Mouse (Mus musculus) CH12.LX (cell line): ENCODE results near the gene Plcb1. TPM values are rescaled to one million over a fixed set of nuclear protein-coding genes. Genes with fewer than 3 reads are reported as not detected.

Experiments
- DNase-seq: peaks from one replicate; pipeline ENCODE4 v3.0.0-alpha.2; 2013; ENCODE audit errors: extremely low read depth
- H3K27ac ChIP-seq: 2 replicates; pipeline ENCODE4 v1.5.1; 2012; ENCODE audit warnings: low read depth, mild to moderate bottlenecking, control low read depth, moderate library complexity; ENCODE audit not compliant: insufficient read depth
- H3K27me3 ChIP-seq: replicated peaks from 2 replicates; pipeline ENCODE3; 2012; ENCODE audit warnings: inconsistent platforms
- H3K36me3 ChIP-seq, 2 experiments: replicated peaks in 1 of 2; 2 replicates each; pipeline versions ENCODE3 to v1.6.1; 2012; ENCODE audit warnings: inconsistent platforms in 1 of 2, low read length in 1 of 2, mild to moderate bottlenecking in 1 of 2, mixed read lengths in 1 of 2, moderate library complexity in 1 of 2; ENCODE audit not compliant: control insufficient read depth in 1 of 2, insufficient read depth in 1 of 2
- H3K4me1 ChIP-seq, 2 experiments: 2 replicates each; pipeline ENCODE4 v1.6.1; 2012; ENCODE audit warnings: inconsistent platforms in 1 of 2, moderate library complexity in 1 of 2; ENCODE audit not compliant: insufficient read depth in 2 of 2, control insufficient read depth in 1 of 2
- H3K4me2 ChIP-seq: 2 replicates; pipeline ENCODE4 v1.6.1; 2012; ENCODE audit warnings: low read depth, mild to moderate bottlenecking, control low read depth; ENCODE audit not compliant: poor library complexity, insufficient read depth, severe bottlenecking
- H3K4me3 ChIP-seq, 3 experiments: fragments of 150-350 bp in 1 of 3; sonication (generic) in 1 of 3; replicated peaks in 1 of 3; 2 replicates each; pipeline versions ENCODE3 to v1.5.1; 2011 to 2012; ENCODE audit warnings: low read depth in 2 of 3, low read length in 2 of 3, mild to moderate bottlenecking in 2 of 3, moderate library complexity in 2 of 3, control low read depth in 1 of 3, improper control_type of control experiment in 1 of 3, inconsistent platforms in 1 of 3, mixed read lengths in 1 of 3; ENCODE audit not compliant: poor library complexity in 1 of 3
- H3K79me2 ChIP-seq: replicated peaks from 2 replicates; pipeline ENCODE4 v1.6.1; 2012; ENCODE audit warnings: mild to moderate bottlenecking, moderate library complexity; ENCODE audit not compliant: control insufficient read depth, poor library complexity, insufficient read depth, severe bottlenecking; ENCODE audit errors: extremely low read depth
- H3K9ac ChIP-seq: 2 replicates; pipeline ENCODE4 v1.6.1; 2012; ENCODE audit warnings: low read depth, mild to moderate bottlenecking, control low read depth, moderate library complexity; ENCODE audit not compliant: insufficient read depth
- H3K9me3 ChIP-seq: replicated peaks from 2 replicates; pipeline ENCODE3; 2012; ENCODE audit warnings: low read length, inconsistent platforms, mixed read lengths
- CHD1 ChIP-seq: IDR thresholded peaks from 2 replicates; pipeline ENCODE4 v1.6.1; 2012; ENCODE audit warnings: low read depth, low read length, improper control_type of control experiment, inconsistent platforms
- ELF1 ChIP-seq: IDR thresholded peaks from 2 replicates; pipeline ENCODE4 v1.6.1; 2014; ENCODE audit warnings: low read depth, mild to moderate bottlenecking, inconsistent platforms, low read length, improper control_type of control experiment
- EP300 ChIP-seq: IDR thresholded peaks from 2 replicates; pipeline ENCODE4 v1.6.1; 2011; ENCODE audit warnings: low read length, improper control_type of control experiment
- ETS1 ChIP-seq: conservative IDR thresholded peaks from 2 replicates; pipeline ENCODE4 v1.6.1; 2012; ENCODE audit warnings: low read depth, mild to moderate bottlenecking, inconsistent platforms, low read length, improper control_type of control experiment, moderate library complexity
- GABPA ChIP-seq: IDR thresholded peaks from 2 replicates; pipeline ENCODE4 v1.6.1; 2012; ENCODE audit warnings: low read depth, low read length, improper control_type of control experiment, inconsistent platforms; ENCODE audit not compliant: insufficient replicate concordance
- JUND ChIP-seq: conservative IDR thresholded peaks from 2 replicates; pipeline ENCODE4 v1.6.1; 2011; ENCODE audit warnings: low read depth, low read length, improper control_type of control experiment
- MAFK ChIP-seq: IDR thresholded peaks from 2 replicates; pipeline ENCODE4 v1.6.1; 2011; ENCODE audit warnings: low read length, improper control_type of control experiment; ENCODE audit not compliant: insufficient replicate concordance
- MAX ChIP-seq: IDR thresholded peaks from 2 replicates; pipeline ENCODE4 v1.6.1; 2011; ENCODE audit warnings: low read length, improper control_type of control experiment
- MEF2A ChIP-seq: IDR thresholded peaks from 2 replicates; pipeline ENCODE4 v1.6.1; 2014; ENCODE audit warnings: low read depth, mild to moderate bottlenecking, inconsistent platforms, low read length, improper control_type of control experiment, borderline replicate concordance
- MXI1 ChIP-seq: IDR thresholded peaks from 2 replicates; pipeline ENCODE4 v1.6.1; 2011; ENCODE audit warnings: mild to moderate bottlenecking, low read depth, low read length, improper control_type of control experiment
- PAX5 ChIP-seq: IDR thresholded peaks from 2 replicates; pipeline ENCODE4 v1.6.1; 2012; ENCODE audit warnings: low read length, inconsistent platforms, mixed read lengths
- POLR2AphosphoS2 ChIP-seq: IDR thresholded peaks from 2 replicates; pipeline ENCODE4 v1.6.1; 2011; ENCODE audit warnings: low read depth, low read length, improper control_type of control experiment
- RAD21 ChIP-seq: IDR thresholded peaks from 2 replicates; pipeline ENCODE4 v1.6.1; 2011; ENCODE audit warnings: low read depth, mild to moderate bottlenecking, low read length, improper control_type of control experiment, moderate library complexity
- RCOR1 ChIP-seq: conservative IDR thresholded peaks from 2 replicates; pipeline ENCODE4 v1.6.1; 2012; ENCODE audit warnings: low read depth, mild to moderate bottlenecking, inconsistent platforms, low read length, improper control_type of control experiment
- UBTF ChIP-seq: IDR thresholded peaks from 2 replicates; pipeline ENCODE4 v1.6.1; 2012; ENCODE audit warnings: low read depth, mild to moderate bottlenecking, inconsistent platforms, low read length, improper control_type of control experiment, moderate library complexity
- USF1 ChIP-seq: IDR thresholded peaks from 2 replicates; pipeline ENCODE4 v1.6.1; 2014; ENCODE audit warnings: low read depth, mild to moderate bottlenecking, inconsistent platforms, low read length, improper control_type of control experiment
- ZC3H11A ChIP-seq: IDR thresholded peaks from 2 replicates; pipeline ENCODE4 v1.6.1; 2012; ENCODE audit warnings: low read depth, mild to moderate bottlenecking, inconsistent platforms, low read length, improper control_type of control experiment
- ZKSCAN1 ChIP-seq: IDR thresholded peaks from 2 replicates; pipeline ENCODE4 v1.6.1; 2012; ENCODE audit warnings: low read depth, inconsistent platforms, low read length, improper control_type of control experiment, borderline replicate concordance
- ZMIZ1 ChIP-seq: IDR thresholded peaks from 2 replicates; pipeline ENCODE4 v1.6.1; 2012; ENCODE audit warnings: low read depth, mild to moderate bottlenecking, inconsistent platforms, low read length, improper control_type of control experiment
- ZNF384 ChIP-seq: IDR thresholded peaks from 2 replicates; pipeline ENCODE4 v1.6.1; 2012; ENCODE audit warnings: low read depth, low read length, improper control_type of control experiment, inconsistent platforms
- dilution Hi-C: fragments of 300-500 bp; cut with MboI; formaldehyde crosslinking; loops from 2 replicates; pipeline ENCODE4 v1.14.3; 2020; ENCODE audit warnings: low sequenced_read_pairs; ENCODE audit not compliant: extremely low pct_unique_long_range_greater_than_20kb, extremely low pct_ligation_motif_present
- in situ Hi-C: fragments of 300-500 bp; cut with MboI; formaldehyde crosslinking; loops from 3 replicates; pipeline ENCODE4 v1.14.3; 2019; ENCODE audit warnings: low sequenced_read_pairs, low pct_ligation_motif_present, low pct_unique_long_range_greater_than_20kb, mixed read lengths
- polyA plus RNA-seq: library from polyadenylated mRNA; unstranded; fragments of >175 nt; gene quantifications from 2 replicates; pipeline ENCODE4 v1.2.1, GENCODE M21; 2012; ENCODE audit warnings: low read depth; ENCODE audit not compliant: insufficient read length
- total RNA-seq, 2 experiments: library from RNA; depleted of rRNA; stranded (reverse); fragments of 300-350 nt in 1 of 2; fragments of >200 nt in 1 of 2; gene quantifications; 2 replicates each; pipeline ENCODE4 v1.2.3; 2012 to 2014

Gene Plcb1
- total and polyA plus RNA-seq, 3 experiments = not detected

- H3K4me3 ChIP-seq = no peak overlapping the region
- DNase-seq = no peak
- no peak for TF ChIP-seq CHD1
- H3K4me2 ChIP-seq = no peak overlapping the region
- no peaks in the 10 kb centered on the region for H3K79me2 ChIP-seq
- H3K27me3 ChIP-seq = no peaks in the 10 kb centered on the region
- H3K4me1 ChIP-seq = no peaks in the 10 kb centered on the region
- peaks cover 24% of the 10 kb centered on the region for H3K9me3 ChIP-seq
- no peak overlapping the region for H3K9ac ChIP-seq
- dilution Hi-C loops = no loop called here
- H3K27ac ChIP-seq = no peak overlapping the region
- H3K36me3 ChIP-seq = no peaks in the 10 kb centered on the region
- in situ Hi-C loops = no loop called here
Observed at GRCm38 (mm10) chr2:134756086-134756485, 29.8 kb upstream of the Plcb1 start.

DNA sequence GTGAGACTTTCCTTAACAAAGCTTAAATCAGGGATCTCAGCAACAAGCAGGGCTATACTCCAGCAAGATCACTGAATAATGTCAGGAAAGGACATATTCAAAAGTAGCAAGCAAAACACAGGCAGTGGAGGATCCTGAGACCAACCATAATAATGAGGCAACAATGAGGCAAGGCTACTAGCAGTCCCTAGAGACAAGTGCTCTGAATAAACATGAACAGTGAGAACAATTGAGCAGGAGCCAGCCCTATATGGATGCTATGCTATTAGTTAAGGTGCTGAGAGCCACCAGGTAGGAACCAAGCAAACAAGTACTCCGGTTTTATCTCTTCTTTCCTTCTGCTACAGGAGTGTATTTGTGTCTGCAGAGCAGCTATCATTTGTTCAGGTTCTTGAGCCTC, 24.8 kb upstream of the Plcb1 start:
- H3K79me2 ChIP-seq = no peaks in the 10 kb centered on the region
- TF ChIP-seq ZC3H11A = no peak
- no peak for TF ChIP-seq UBTF
- no peak for TF ChIP-seq JUND
- no peak for TF ChIP-seq RAD21
- no peak for TF ChIP-seq GABPA
- no peak for TF ChIP-seq MAX
- no peak for TF ChIP-seq ZKSCAN1
- no peak for TF ChIP-seq EP300
- no peak for TF ChIP-seq CHD1
- TF ChIP-seq MXI1 = no peak
- no peak for TF ChIP-seq RCOR1
- TF ChIP-seq MEF2A = no peak
- no peak for TF ChIP-seq ZMIZ1
- no peak for TF ChIP-seq USF1
- no peak for TF ChIP-seq ZNF384
- TF ChIP-seq ELF1 = no peak
- no peak for TF ChIP-seq POLR2AphosphoS2
- no peak for TF ChIP-seq ETS1
- no peak for TF ChIP-seq PAX5
- TF ChIP-seq MAFK = no peak
- H3K9ac ChIP-seq = no peak overlapping the region
- no peak overlapping the region for H3K27ac ChIP-seq
- no peak overlapping the region for H3K4me3 ChIP-seq
- peaks cover 32% of the 10 kb centered on the region for H3K9me3 ChIP-seq
- H3K27me3 ChIP-seq = no peaks in the 10 kb centered on the region
- in situ Hi-C loops (no loop called here), dilution Hi-C loops (no loop called here)
- H3K4me2 ChIP-seq = no peak overlapping the region
- no peaks in the 10 kb centered on the region for H3K4me1 ChIP-seq
- H3K36me3 ChIP-seq = no peaks in the 10 kb centered on the region
- DNase-seq = no peak
